Mouse (Mus musculus) midbrain, postnatal 0 days (tissue): ENCODE data around the gene Smim13. TPM values are rescaled to one million over a fixed set of nuclear protein-coding genes. Genes with fewer than 3 reads are reported as not detected.

Experiments used
- ATAC-seq: fragments of 200-750 bp; cut with Nextera tagmentation; 2 replicates; pipeline ENCODE4 v1.8.0; 2017; ENCODE audit warnings: moderate number of reproducible peaks, mild to moderate bottlenecking, moderate TSS enrichment, moderate library complexity; ENCODE audit not compliant: low FRiP score
- DNase-seq: peaks from one replicate; pipeline ENCODE4 v3.0.0-alpha.2; 2015; ENCODE audit warnings: low spot score
- H3K27ac ChIP-seq: fragments of 300-500 bp; sonication (generic); 2 replicates; pipeline ENCODE4 v1.5.1; 2014; ENCODE audit warnings: low read depth, mild to moderate bottlenecking, low read length, mixed read lengths
- H3K27me3 ChIP-seq: fragments of 300-500 bp; sonication (generic); 2 replicates; pipeline ENCODE4 v1.6.1; 2014; ENCODE audit warnings: low read length, control low read depth, mixed read lengths; ENCODE audit not compliant: insufficient read depth
- H3K36me3 ChIP-seq: fragments of 300-500 bp; sonication (generic); 2 replicates; pipeline ENCODE4 v1.6.1; 2014; ENCODE audit warnings: low read length, control low read depth, mixed read lengths; ENCODE audit not compliant: insufficient read depth
- H3K4me1 ChIP-seq: fragments of 300-500 bp; sonication (generic); 2 replicates; pipeline ENCODE4 v1.6.1; 2014; ENCODE audit warnings: mild to moderate bottlenecking, control low read depth, antibody characterized with exemption, low read length, mixed read lengths; ENCODE audit not compliant: insufficient read depth
- H3K4me2 ChIP-seq: fragments of 300-500 bp; sonication (generic); 2 replicates; pipeline ENCODE4 v1.6.1; 2014; ENCODE audit warnings: low read depth, mild to moderate bottlenecking, low read length, mixed read lengths; ENCODE audit not compliant: poor library complexity, severe bottlenecking
- H3K4me3 ChIP-seq: fragments of 300-500 bp; sonication (generic); 2 replicates; pipeline ENCODE4 v1.5.1; 2014; ENCODE audit warnings: low read depth, mild to moderate bottlenecking, low read length, moderate library complexity
- H3K9ac ChIP-seq: fragments of 300-500 bp; sonication (generic); replicated peaks from 2 replicates; pipeline ENCODE4 v1.6.1; 2014; ENCODE audit warnings: mild to moderate bottlenecking, low read length, moderate library complexity, mixed read lengths; ENCODE audit not compliant: poor library complexity, severe bottlenecking
- H3K9me3 ChIP-seq: fragments of 300-500 bp; sonication (generic); 2 replicates; pipeline ENCODE4 v1.6.1; 2016; ENCODE audit warnings: low read length, control low read depth
- CTCF ChIP-seq: IDR thresholded peaks from 2 replicates; pipeline ENCODE4 v1.5.1; 2016; ENCODE audit warnings: antibody characterized with exemption, mild to moderate bottlenecking
- WGBS: fragments of 180-500 bp; shearing (Covaris S2); extraction: QIAGEN DNeasy Blood & Tissue Kit; methylation state at CpG from one replicate; pipeline ENCODE4 v1.1.7; 2014; 5-methylcytosine and 5-hydroxymethylcytosine counted together
- polyA plus RNA-seq: library from polyadenylated mRNA; unstranded; fragments of >200 nt; fragmentation: Nextera tagmentation; extraction: Ambion mirVana; gene quantifications from 2 replicates; pipeline ENCODE4 v1.2.1, GENCODE M21; 2015
- total RNA-seq: library from RNA; depleted of rRNA; stranded (reverse); fragments of >200 nt; gene quantifications from 2 replicates; pipeline ENCODE4 v1.2.3, GENCODE M21; 2014

Gene Smim13
- total and polyA plus RNA-seq, 2 experiments from 2014 or later = 27.8 to 46.5 TPM

GRCm38 (mm10) chr13:41300037-41300436 lies 50.4 kb downstream of the Smim13 start:
- 80% methylated on average over 4 of the region's 4 CpGs for WGBS
- no peak overlapping the region for H3K9ac ChIP-seq

GRCm38 (mm10) chr13:41302716-41303115 lies 53.1 kb downstream of the Smim13 start:
- H3K4me3 ChIP-seq = no peak overlapping the region
- DNase-seq (peak; percentile 76), ATAC-seq (no peak)
- H3K27ac ChIP-seq = no peak overlapping the region
- H3K9me3 ChIP-seq = no peaks in the 10 kb centered on the region
- WGBS = 57% methylated on average over 10 of the region's 10 CpGs
- no peak overlapping the region for H3K9ac ChIP-seq
- no peaks in the 10 kb centered on the region for H3K4me1 ChIP-seq
- H3K4me2 ChIP-seq = no peak overlapping the region
- no peaks in the 10 kb centered on the region for H3K27me3 ChIP-seq
- H3K36me3 ChIP-seq = no peaks in the 10 kb centered on the region
- peak; percentile 81 for TF ChIP-seq CTCF

More at GRCm38 (mm10) chr13:41300037-41300436, 50.4 kb downstream of the Smim13 start:
- Histone ChIP-seq H3K36me3 (no peaks in the 10 kb centered on the region), H3K4me2 (no peak overlapping the region), H3K4me1 (no peaks in the 10 kb centered on the region), H3K4me3 (no peak overlapping the region), H3K9me3 (no peaks in the 10 kb centered on the region), H3K27ac (no peak overlapping the region), H3K27me3 (no peaks in the 10 kb centered on the region)
- DNase-seq (no peak), ATAC-seq (no peak)
- TF ChIP-seq CTCF = no peak

GRCm38 (mm10) chr13:41320749-41321148 lies 71.1 kb downstream of the Smim13 start:
- peaks cover 16% of the 10 kb centered on the region for H3K36me3 ChIP-seq

GRCm38 (mm10) chr13:41321433-41321832 lies 71.8 kb downstream of the Smim13 start:
- H3K9ac ChIP-seq = no peak overlapping the region
- WGBS = 76% methylated on average over 3 of the region's 3 CpGs
- no peaks in the 10 kb centered on the region for H3K27me3 ChIP-seq
- no peaks in the 10 kb centered on the region for H3K4me1 ChIP-seq
- ATAC-seq (no peak), DNase-seq (peak; percentile 10)
- no peak for TF ChIP-seq CTCF
- H3K4me2 ChIP-seq = no peak overlapping the region
- no peak overlapping the region for H3K4me3 ChIP-seq
- peak overlapping the region; percentile 21 for H3K27ac ChIP-seq
- H3K36me3 ChIP-seq = peaks cover 9% of the 10 kb centered on the region
- no peaks in the 10 kb centered on the region for H3K9me3 ChIP-seq

More at GRCm38 (mm10) chr13:41320749-41321148, 71.1 kb downstream of the Smim13 start:
- no peak for ATAC-seq
- H3K27ac ChIP-seq = peak overlapping the region; percentile 26; the same call in 1 of the 2 replicates
- H3K4me1 ChIP-seq = no peaks in the 10 kb centered on the region
- 29% methylated on average over 5 of the region's 5 CpGs for WGBS
- H3K9me3 ChIP-seq = no peaks in the 10 kb centered on the region
- H3K4me3 ChIP-seq = no peak overlapping the region
- no peak overlapping the region for H3K9ac ChIP-seq
- DNase-seq = peak; percentile 31
- no peak for TF ChIP-seq CTCF
- no peak overlapping the region for H3K4me2 ChIP-seq
- no peaks in the 10 kb centered on the region for H3K27me3 ChIP-seq

DNA sequence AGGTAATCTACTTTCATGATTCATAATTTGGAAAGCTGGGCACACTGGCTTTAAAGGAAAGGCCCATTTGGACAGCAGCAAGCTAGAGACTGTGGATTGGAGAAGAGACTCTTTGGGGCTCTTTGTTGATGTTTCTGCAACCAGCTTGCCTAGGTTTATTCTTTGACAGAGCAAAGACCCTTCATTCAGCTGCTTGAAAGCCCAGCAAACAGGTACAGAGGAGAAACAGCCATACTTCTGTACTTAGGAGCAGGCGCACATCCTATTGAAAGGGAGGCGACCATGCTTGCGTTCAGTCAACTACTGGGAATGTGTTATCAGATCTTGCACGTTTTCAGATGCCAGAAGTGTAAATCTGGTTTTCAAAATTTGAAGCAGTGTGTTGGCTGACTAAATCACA lies 75.0 kb downstream of the Smim13 start:
- Histone ChIP-seq H3K36me3 (no peaks in the 10 kb centered on the region), H3K4me1 (no peaks in the 10 kb centered on the region), H3K27me3 (no peaks in the 10 kb centered on the region), H3K4me3 (no peak overlapping the region), H3K27ac (no peak overlapping the region), H3K9me3 (no peaks in the 10 kb centered on the region), H3K9ac (no peak overlapping the region), H3K4me2 (no peak overlapping the region)
- no peak for TF ChIP-seq CTCF
- no peak for ATAC-seq
- no peak for DNase-seq
- WGBS = 90% methylated on average over 4 of the region's 4 CpGs

DNA sequence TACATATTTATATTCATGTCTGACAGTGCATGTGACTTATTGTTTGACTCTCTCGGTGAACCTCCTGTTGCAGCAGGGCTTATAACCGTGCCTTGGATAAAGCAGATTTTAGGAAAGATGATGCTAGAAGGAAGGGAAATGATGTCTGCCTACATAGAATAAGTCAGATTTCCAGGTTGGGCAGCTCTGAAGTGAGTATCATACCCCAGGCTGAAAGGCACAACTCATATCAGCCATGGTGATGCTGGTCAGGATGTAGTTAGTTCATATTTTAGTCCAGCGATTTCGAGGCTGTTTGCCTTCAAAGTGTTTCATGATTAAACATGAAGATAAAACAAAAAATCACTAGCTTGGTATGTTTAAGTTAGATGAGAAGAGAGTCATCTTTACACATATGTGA lies 75.7 kb downstream of the Smim13 start:
- no peaks in the 10 kb centered on the region for H3K4me1 ChIP-seq
- no peaks in the 10 kb centered on the region for H3K9me3 ChIP-seq
- no peaks in the 10 kb centered on the region for H3K36me3 ChIP-seq
- TF ChIP-seq CTCF = no peak
- H3K4me3 ChIP-seq = no peak overlapping the region
- H3K9ac ChIP-seq = no peak overlapping the region
- H3K4me2 ChIP-seq = no peak overlapping the region
- ATAC-seq (no peak), DNase-seq (no peak)
- 77% methylated on average over 4 of the region's 4 CpGs for WGBS
- no peaks in the 10 kb centered on the region for H3K27me3 ChIP-seq
- H3K27ac ChIP-seq = no peak overlapping the region
